Mouse (Mus musculus): ENCODE measurements around the gene Hyal1.

DNA sequence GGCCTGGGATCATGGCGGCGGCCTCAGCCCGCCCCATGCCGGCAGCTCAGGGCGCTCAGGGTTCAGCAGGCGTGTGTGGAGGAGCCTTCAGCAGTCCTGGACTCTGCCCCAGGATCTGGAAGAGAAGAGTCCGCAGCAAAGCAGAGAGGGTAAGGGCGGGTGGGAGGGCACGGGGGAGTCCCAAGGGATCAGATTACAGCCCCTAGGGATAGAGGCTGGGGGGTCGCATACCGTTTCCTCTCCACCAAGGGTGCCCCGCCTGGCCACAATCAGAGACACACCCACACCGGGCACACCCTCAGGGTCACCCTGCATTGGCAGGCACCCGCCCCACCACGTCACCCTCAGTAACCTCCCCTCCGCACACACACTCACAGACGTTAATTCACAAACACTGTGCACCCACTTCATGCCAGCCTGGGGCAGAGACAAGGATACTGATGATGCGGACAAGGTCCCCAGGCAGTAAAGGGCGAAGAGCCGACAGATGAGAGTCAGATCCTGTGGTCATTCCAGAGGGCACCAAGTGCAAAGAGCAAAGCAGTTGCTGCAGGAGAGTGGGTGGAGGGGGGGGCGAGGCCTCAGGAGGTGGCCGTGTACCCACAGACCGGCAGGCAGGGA lies 28.4 kb downstream of the Hyal1 start:
- TF ChIP-seq POLR2A (IDR thresholded peaks at IDR 0.05; ENCODE audit: borderline replicate concordance, low read depth, low read length), result no peak
- no peak for TF ChIP-seq CTCF (IDR thresholded peaks at IDR 0.05; ENCODE audit: low read depth, low read length)
